Mouse (Mus musculus) kidney, postnatal 10 days (tissue): ENCODE data around the gene S100a6.

Experiments used
- DNase-seq: peaks from one replicate; pipeline ENCODE4 v3.0.0; 2021; ENCODE audit warnings: mixed read lengths

Gene S100a6

DNA sequence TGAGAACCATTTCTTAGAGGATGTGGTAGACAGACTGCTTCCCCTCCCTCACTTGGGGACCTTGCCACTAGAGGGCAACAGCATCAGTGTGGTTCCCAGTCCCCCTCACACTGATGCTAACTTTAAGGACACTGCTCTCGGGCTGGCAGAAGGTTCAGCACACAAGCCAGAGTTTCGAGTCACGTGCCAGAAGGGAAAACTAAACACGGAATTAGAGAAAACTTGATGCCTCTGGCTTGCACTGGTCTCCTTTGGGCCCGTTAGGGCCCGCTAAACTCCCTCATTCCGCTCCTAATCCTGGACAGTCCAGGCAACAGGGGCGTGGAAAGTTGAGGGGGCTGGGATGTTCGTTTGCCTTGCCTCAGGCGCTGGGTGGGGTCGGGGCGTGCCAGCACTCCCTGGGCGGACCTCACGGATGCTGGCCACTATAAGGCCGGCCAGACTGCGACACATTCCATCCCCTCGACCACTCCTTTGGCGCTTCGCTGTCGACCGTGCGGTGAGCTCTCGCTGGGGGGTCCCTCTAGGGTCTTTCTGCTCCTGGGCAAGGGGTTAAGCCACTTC, at the start of gene S100a6:
Gene S100a6 (plus strand): TSS at position 155 of the 564 bp plus-strand sequence.
- peak; percentile 82 for DNase-seq

DNA sequence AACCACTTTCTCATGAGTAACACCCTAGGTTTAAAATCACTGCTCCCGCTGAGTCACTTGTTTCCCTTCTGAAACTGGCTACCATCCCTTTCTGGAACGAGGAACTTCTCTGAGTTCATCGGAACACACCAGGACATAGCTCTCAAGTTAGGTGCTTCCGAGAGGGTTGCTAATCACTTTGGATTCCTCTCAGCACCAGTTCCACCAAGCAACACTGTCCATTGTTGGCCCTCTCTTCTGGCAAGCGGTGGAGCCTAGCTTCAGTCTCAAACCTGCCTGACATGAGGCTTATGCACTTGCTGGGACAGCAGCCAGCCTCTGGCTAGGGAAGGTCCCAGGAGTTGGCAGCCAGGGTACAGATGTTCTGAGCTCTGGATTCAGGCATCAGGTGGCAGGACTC, 38.0 kb upstream of the S100a6 start:
- no peak for DNase-seq

DNA sequence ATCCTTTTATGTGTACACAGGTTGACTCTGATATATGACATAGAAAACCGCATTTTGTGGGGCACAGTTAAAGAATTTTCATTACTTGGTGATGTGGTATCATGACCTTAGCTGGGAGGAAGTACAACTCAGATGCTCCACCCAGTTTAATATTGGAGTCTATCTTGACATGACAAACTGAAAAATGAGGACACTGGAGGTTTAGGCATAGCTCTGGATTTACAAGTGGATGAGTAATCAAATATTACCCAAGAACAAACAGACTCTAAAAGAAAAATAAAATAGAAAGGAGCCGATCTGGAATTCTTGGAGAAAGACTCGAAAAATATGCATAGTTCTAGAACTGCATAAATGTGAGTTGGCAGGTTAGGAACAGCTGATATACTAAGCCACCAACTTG, 37.4 kb upstream of the S100a6 start:
- no peak for DNase-seq

DNA sequence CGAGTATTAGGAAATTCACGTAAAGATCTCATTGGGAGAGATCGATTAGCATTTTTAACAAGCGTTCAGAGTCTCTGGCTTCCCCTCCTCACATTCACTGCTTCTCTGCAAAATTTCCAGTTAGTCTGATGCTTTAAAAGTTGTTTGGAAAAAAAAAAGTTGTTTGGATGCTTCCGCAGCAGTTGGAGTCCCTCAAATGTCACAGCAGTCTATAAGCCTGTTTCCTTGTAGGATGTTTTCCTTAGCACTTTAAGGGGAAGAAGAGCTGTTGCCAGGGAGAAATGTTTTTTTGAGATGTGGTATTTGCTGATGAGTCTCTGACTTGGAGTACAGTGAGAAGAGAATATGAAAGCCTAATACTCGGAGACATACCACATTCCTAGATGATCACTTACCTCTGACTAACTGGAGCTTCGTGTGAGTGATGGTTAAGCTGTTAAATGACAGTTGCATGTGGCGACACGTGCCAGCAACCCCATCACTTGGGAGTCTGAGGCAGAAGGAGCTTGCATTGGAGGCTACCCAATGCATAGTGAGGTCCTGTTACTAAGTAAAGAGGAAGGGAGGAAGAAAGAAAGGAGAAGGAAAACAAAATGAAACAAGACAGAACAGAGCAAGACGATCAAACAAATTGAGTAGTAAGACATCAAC, 36.2 kb upstream of the S100a6 start:
- DNase-seq = peak; percentile 67

DNA sequence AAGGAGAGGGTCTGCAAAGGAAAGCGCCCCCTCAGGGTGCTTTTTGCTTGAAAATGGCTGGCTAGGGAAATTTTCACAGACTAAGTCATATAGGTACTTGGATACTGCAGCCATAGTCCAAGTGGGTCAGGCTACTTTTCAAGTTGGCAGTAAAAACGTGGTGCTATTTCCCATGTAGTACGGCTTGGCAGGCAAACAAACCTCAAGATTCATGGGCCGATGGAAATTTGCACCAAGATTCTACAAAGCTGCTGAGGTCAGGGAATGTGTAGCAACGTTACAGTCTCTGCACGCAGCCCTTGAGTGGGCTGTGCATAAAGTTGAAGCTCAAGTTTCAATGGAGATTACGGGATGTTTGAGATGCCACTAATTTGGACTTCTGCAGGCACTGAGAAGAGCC, 33.2 kb upstream of the S100a6 start:
- no peak for DNase-seq

DNA sequence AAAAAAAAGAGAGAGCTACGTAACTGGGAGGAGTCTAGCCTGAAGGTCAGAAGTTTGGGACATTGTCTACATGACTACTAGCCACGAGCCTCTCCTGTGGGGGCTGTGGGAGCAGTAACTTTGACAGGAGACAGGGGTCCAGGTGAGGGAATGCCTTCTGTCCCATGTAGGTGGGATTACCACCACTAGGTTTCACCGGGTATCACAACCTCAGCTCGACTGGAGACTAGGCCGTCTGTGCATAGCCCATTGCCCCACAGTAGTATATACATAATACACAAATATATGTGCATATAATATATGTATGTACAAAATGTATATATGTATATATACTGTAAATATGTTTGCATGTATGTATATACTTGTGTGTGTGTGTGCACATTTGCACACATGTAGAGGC, 31.5 kb upstream of the S100a6 start:
- DNase-seq = no peak

DNA sequence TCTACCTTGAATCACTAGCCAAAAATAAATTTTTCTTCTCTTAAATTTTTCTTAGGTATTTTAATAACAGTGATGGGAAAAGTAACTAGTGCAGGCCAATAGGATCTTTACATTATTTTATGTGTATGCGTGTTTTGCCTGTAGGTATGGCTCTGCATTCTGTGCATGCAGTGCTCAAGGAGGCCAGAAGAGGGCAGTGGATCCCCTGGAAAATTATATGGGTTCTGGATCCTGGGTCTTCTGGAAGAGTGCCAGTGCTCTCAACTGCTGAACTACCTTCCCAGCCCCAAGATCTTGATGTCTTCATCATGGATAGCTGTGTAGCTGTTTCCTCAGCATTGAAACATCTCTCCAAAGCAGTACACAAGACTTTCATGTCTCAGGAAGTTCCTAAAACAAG, 30.5 kb upstream of the S100a6 start:
- DNase-seq = no peak

DNA sequence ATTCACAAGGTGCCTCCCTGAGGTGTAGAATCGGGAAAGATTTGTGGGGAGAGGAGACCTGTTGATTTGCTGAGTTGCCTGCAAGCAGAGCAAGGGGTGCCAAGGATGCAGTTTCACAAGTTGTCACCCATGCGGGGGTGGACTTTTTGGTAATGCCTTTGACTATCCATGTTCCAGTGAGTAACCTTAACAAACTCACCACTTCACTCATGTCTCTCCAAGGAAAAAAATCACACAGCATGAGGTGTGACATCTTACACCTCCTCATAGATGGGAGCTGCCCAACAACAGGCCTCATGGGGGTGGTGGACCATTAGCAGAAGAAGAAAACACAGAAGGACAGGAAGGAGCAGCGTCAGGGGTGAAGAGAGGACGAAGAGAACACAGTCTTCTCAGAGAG, 30.1 kb upstream of the S100a6 start:
- DNase-seq = no peak

DNA sequence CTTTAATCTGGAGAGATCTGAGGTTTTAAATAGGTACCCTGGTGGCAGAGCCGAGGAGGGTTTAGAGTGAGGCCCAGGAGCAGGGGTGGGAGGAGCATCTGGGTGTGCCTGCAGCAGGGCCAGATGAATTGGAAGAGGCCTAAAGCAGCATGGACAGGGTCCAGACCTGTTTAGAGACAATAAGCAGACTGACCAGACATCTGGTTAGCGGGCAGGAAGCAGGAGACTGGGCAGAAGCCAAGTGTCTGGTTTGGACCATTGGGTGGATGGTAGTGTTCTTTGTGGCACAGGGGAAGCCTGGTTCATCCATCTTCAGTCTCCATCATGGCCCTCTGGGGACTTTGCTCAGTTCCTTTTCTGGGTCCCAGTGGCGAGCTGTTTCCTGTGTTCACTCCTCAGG, 28.8 kb upstream of the S100a6 start:
- peak; percentile 42 for DNase-seq

DNA sequence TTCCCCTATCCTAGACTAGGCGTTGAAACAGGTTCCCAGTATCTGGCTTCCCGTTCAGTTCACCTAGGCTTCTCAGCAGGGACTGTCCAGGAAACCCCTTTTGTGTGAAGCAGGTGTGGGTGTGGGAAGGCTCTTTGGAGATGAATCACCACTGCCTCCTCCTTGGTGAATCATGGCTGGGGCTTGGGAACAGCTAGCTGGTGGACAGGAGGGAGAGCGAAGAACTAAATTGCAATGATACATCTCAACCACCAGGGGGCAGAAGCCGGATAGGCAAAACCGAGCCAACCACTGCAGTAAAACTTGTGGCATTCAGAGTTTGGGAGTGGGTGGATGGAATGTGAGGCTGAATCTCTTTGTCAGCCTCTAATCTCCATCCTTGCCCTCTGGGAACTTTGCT, 27.1 kb upstream of the S100a6 start:
- DNase-seq = peak; percentile 71

DNA sequence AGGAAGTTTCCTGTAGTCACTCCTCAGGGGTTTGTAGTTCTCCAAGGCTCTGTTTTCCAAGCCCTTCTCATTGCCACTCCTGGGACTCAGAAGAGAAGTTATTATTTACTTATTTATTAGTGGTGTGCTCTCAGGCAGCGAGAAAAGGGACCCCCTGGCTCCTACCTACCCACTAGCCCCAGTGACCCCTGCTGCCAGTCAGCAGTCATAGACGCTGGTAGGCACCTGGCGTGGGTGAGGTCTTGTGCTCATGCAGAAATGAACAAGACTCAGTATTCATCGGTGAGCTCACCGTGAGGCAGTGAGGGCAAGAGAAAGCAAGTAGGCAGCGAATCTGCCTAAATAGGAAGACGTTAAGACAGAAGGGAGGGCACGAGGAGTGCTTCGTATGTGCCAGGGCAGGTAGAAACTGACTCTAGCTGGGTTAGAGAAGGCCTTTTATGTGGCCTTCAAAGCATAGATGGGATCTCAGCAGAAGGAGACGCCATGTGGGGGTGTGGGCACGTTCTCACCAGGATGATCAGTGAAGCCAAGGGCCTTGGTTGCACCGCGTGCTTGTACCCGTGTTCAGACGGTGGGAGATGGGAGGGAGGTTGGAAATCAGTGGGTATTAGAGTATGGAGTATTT, 26.6 kb upstream of the S100a6 start:
- DNase-seq = no peak

DNA sequence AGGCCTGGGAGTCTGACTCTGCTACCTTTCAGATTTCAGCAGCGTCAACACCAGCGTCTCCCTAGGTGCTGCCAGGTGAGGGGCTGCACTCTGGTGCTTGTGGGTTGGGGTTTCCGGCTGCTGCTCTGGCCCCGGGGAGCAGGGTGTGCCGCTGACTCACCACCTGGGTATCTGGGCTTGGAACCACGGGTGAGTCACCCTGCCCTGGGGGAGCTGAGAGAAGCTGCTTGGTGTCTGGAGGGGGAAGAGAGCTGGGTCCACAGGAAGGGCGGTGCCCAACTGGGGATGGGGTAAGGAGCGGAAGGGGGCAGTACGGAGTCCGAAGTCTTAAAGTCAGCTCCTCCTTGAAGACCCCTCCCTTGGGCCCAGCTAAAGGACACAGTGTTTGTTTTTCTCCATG, 25.8 kb upstream of the S100a6 start:
- DNase-seq = peak; percentile 55

DNA sequence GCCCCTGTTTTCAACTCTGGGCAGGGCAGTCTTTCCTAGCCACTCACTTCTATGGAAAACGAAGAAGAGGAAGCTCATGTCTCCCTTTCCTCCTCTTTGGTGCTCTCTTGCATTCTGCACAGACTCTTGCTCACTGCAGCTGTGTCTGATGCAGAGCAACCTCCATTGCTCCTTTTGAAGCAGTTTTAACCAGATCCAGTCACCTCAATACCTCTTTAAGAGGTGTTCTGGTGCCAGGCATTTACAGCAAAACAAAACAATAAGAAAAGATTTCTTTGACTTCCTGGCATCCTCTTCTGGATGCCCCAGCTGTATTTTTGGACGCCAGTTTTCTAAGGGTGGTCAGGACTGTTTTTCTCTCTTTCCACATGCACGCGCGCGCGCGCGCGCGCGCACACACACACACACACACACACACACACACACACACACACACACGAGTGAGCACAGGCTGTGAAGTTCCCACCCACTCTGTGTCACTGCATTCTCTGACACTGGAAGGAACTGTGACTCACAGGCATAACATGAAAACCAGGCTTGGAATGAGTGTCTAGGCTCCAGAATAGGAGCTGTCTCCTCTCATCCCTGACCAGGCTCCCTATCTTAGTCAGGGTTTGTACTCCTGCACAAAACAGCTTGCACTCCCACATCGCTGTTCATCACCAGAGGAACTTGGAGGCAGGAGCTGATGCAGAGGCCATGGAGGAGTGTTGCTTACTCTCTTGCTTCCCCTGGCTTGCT, 25.2 kb upstream of the S100a6 start:
- DNase-seq = no peak

DNA sequence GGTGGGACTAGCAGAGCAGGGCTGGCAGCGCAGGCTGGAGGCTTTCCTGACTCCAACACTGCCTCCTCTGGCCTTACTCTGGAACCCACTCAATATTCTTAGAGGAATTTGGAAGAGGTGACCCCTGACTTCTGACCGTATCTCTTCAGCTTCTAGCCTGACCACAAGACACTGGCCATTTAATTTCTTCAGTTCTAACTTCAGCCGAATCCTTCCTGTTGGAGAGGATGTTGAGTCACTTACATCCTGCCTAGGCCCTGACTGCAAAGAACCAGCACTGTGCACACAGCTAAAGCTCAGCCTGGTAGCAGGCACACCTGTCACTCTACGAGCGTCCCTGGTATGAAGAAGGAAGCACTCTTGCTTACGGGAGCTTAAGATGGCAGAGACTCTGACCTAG, 23.3 kb upstream of the S100a6 start:
- no peak for DNase-seq

DNA sequence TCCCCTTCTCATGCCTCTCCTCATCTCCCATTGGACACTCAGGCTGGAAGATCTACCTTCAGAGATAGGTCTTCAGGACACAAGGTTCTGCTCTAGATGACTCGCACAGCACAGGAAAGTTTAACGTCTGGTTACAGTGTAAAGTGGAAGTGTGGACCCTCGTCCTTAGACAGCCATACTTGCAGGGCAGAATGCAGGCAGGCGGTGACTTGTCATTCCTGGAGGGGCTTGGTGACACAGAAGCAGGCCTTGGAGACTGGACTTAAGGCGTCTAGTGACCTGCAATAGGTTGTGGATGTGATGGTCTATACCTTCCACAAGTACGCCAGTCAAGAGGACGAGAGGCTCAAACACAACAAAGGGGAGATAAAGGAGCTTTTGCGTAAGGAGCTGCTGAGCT, 22.7 kb upstream of the S100a6 start, which contains the start of gene S100a2:
Gene S100a2 (plus strand): TSS at position 301 of the 400 bp plus-strand sequence.
- no peak for DNase-seq

DNA sequence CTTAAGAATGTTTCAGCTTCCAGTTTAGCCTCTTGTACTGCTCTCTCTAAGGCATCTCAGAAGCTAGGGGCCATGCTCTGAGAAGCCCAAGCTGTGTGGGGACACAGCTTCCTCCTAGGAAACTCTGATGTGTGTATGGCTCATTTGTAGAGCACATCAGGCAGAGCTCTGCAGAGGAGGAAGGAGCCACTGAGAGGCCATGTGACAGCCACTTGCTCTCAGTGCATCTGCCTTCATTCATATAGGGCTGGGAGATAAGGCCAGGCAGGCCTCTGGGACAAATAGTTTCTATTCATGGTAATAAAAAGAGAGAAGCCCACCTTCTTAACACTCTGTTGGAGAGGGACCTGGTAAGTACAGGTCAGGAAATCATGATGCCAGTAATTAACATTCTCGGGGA, 18.2 kb upstream of the S100a6 start:
- no peak for DNase-seq

DNA sequence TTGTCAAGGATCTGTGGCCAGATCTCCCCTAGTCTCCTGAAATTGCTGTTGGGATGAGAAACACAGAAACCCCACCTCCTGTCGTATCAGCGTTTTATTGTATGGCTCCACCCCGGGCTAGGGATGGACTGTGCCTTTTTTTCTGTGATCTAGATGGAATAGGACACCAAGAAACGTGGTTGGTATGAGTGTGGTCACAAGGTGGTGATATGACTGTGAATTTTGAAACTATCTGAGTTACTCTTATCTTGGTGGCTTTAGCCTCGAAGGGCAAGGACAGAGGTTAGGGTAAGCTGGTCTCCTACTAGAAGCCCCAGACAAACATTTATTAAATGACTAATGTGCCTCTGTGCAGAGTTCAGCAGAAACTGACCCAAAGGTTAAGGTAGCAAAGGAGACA, 17.1 kb upstream of the S100a6 start:
- no peak for DNase-seq

DNA sequence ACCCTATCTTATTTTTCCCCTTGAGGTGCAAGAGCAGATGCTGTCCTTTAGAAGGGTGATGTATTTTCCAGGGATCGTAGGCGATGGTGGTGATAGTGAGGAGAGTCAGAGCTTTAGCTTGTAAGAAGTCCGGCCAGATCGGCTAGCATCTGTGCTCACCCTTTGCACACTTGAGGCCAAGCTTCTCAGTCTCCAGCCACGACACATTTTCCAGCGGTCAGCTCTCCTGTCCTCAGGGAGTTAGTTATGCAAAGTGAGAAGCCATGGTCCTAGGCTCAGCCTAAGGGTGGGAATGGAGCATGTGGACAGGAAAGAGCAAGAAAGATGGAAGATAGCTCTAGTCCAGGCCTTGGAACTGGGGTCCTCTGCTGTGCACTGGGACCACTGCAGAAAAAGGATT, 15.9 kb upstream of the S100a6 start:
- no peak for DNase-seq

DNA sequence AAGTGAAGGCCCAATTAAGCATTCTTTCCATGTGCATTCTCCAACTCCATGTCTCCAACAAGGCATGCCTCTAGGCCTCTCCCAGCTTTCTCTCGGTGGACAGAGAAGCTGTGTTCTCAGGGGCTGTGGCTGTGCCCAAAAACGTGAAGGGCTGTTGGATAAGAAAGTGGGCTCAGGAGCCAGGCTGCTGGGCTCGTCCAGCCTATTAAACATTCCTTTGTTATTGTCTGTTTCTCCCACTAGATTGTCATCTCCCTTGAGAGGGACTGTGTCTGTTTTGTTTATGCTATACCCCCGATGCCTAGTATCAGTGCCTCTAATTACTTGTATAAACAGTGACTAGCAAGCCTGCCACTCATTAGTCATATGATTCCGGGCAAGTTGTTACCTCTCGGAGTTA, 14.9 kb upstream of the S100a6 start:
- DNase-seq = no peak

DNA sequence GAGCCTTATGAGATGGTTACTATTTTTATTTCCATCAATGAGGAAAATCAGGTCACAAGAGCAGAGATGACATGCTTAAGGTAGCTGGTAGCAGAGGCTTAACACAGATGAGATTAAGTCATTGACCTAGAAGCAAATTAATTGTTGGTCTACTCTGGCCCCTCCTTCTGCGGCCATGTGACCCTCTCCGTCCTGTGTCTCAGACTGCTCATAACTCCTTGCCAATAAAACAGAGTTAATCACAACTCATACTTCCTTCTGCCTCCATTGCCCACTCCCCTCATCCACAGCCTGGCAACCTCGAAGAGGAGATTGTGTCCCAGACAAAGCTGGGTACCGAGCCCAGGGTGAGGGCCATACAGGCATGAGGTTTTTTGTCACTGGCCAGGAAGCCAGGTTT, 14.5 kb upstream of the S100a6 start:
- no peak for DNase-seq

DNA sequence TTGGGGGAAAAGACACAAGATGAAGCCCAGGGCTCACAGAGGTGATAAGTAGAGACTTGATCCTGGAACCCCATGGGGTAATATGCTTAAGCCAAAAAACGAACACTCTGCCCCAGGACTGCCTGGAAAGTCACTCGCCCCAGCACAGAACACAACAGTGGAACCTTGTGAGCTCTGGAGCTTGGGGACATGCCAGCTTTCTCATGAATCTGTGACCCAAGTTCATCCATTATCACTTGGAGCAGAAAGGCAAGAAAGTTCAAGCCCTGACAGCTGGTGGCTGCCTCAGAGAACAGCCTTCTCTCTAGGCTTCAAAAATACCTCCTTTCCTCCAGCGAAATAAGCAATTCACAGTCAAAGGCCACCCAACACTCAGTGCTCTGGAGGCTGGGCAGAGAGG, 13.3 kb upstream of the S100a6 start:
- peak; percentile 65 for DNase-seq

DNA sequence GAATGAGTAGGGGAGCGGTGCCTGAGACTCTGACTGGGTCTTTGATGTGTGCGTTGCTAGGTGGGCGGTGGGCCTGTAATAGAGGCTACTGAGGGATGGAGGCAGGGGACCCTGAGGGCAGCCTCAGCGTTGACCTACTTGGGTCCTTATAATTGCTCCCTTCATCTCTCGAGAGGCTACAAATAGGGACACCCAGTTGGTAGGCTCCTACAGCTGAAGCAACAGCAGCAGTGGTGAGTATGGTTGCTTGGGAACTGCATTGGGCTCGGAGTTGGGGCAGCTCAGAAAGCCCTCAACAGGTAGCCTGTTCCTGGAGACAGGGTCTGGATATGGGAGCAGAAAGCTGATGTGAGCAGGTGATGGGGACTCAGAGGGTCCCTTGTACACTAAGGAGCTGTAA, 12.6 kb upstream of the S100a6 start:
- no peak for DNase-seq

DNA sequence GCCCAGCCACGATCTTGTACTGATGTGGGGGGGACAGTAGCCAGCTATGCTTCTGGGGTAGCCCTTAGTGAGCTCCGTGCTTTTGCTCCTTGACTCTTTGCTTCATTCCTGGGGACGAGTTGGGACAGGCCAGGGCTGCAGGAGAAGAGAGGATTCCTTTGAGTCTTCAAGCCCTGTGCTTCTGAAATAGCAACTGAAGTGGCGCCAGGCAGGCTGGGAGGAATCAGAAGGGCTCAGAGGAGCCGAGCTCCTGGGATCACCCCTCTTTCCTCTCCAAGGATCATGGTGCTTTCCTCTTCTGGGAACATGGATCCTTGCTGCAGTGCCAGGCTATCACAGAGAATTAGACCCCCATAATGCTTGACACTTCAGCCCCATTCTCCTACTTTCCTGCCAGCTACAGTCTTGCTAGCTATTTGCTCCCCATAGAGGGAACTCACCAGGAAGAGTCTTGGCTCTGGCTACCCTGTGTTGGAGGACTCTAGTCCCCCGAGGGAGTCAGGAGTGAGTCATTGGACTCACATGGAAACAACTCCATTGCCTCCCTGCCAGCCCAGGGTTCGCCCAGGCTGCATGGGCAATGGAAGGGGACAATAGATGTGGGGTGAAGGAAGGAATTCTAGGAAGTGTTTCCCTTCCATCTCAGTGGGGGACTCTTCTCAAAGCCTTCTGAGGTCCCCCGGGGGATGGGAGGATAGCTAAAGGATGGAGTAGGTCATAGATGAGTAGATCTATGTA, 12.1 kb upstream of the S100a6 start:
- DNase-seq = no peak
